Mouse (Mus musculus): ENCODE results near the gene Mxd1. TPM values are rescaled to one million over a fixed set of nuclear protein-coding genes. Genes with fewer than 3 reads are reported as not detected.

Mxd1 gene
- total and polyA plus RNA-seq, 2 experiments from 2014 or later: 3.6 to 5.0 TPM

GRCm38 (mm10) chr6:86646143-86646542, 22.8 kb downstream of the Mxd1 start:
- H3K9me3 ChIP-seq (replicated peaks; ENCODE audit: control insufficient read depth, low read length): no peaks in the 10 kb centered on the region
- no peaks in the 10 kb centered on the region for H3K27me3 ChIP-seq (ENCODE audit: control insufficient read depth, insufficient read depth, low read length)
- no peak for DNase-seq (ENCODE audit: low spot score)
- no peak overlapping the region for H3K27ac ChIP-seq (ENCODE audit: low read depth)
- H3K36me3 ChIP-seq (replicated peaks; ENCODE audit: control insufficient read depth, insufficient read depth, low read length): peaks cover 31% of the 10 kb centered on the region
- no peak overlapping the region for H3K9ac ChIP-seq (replicated peaks; ENCODE audit: low read depth, low read length)
- WGBS: 79% methylated on average over 7 of the region's 7 CpGs
- TF ChIP-seq EP300 (IDR thresholded peaks at IDR 0.05; ENCODE audit: low read depth): no peak
- no peak for ATAC-seq (ENCODE audit: insufficient read depth, low read depth)
- H3K4me2 ChIP-seq (ENCODE audit: low read depth, low read length): no peak overlapping the region
- no peak overlapping the region for H3K4me3 ChIP-seq (ENCODE audit: low read depth, low read length)
- H3K4me1 ChIP-seq (ENCODE audit: control insufficient read depth, insufficient read depth): no peaks in the 10 kb centered on the region

GRCm38 (mm10) chr6:86645551-86645950, 23.4 kb downstream of the Mxd1 start:
- H3K4me3 ChIP-seq (ENCODE audit: low read depth, low read length): no peak overlapping the region
- TF ChIP-seq EP300 (IDR thresholded peaks at IDR 0.05; ENCODE audit: low read depth) (no peak), CTCF (IDR thresholded peaks at IDR 0.05; ENCODE audit: low read depth) (no peak)
- no peaks in the 10 kb centered on the region for H3K4me1 ChIP-seq (ENCODE audit: control insufficient read depth, insufficient read depth)
- no peaks in the 10 kb centered on the region for H3K27me3 ChIP-seq (ENCODE audit: control insufficient read depth, insufficient read depth, low read length)
- no peak overlapping the region for H3K27ac ChIP-seq (ENCODE audit: low read depth)
- no peak for DNase-seq (ENCODE audit: low spot score)
- 52% methylated on average over 4 of the region's 4 CpGs for WGBS
- no peaks in the 10 kb centered on the region for H3K9me3 ChIP-seq (replicated peaks; ENCODE audit: control insufficient read depth, low read length)
- H3K9ac ChIP-seq (replicated peaks; ENCODE audit: low read depth, low read length): no peak overlapping the region
- no peak overlapping the region for H3K4me2 ChIP-seq (ENCODE audit: low read depth, low read length)
- peaks cover 25% of the 10 kb centered on the region for H3K36me3 ChIP-seq (replicated peaks; ENCODE audit: control insufficient read depth, insufficient read depth, low read length)
- no peak for ATAC-seq (ENCODE audit: insufficient read depth, low read depth)

- no peaks in the 10 kb centered on the region for H3K27me3 ChIP-seq (ENCODE audit: control insufficient read depth, insufficient read depth, low read length)
- no peak overlapping the region for H3K27ac ChIP-seq (ENCODE audit: low read depth)
- no peak for ATAC-seq (ENCODE audit: insufficient read depth, low read depth)
- no peak for DNase-seq (ENCODE audit: low spot score)
- no peaks in the 10 kb centered on the region for H3K4me1 ChIP-seq (ENCODE audit: control insufficient read depth, insufficient read depth)
- no peak overlapping the region for H3K4me2 ChIP-seq (ENCODE audit: low read depth, low read length)
- WGBS: 59% methylated on average over 3 of the region's 3 CpGs
- peaks cover 18% of the 10 kb centered on the region for H3K36me3 ChIP-seq (replicated peaks; ENCODE audit: control insufficient read depth, insufficient read depth, low read length)
- no peak for TF ChIP-seq EP300 (IDR thresholded peaks at IDR 0.05; ENCODE audit: low read depth)
- no peak for TF ChIP-seq CTCF (IDR thresholded peaks at IDR 0.05; ENCODE audit: low read depth)
- H3K9me3 ChIP-seq (replicated peaks; ENCODE audit: control insufficient read depth, low read length): no peaks in the 10 kb centered on the region
- H3K9ac ChIP-seq (replicated peaks; ENCODE audit: low read depth, low read length): no peak overlapping the region
- no peak overlapping the region for H3K4me3 ChIP-seq (ENCODE audit: low read depth, low read length)
These were observed 24.1 kb downstream of the Mxd1 start for GRCm38 (mm10) chr6:86644775-86645400.

- no peak overlapping the region for H3K27ac ChIP-seq (ENCODE audit: low read depth)
- 54% methylated on average over 8 of the region's 8 CpGs for WGBS
- H3K4me1 ChIP-seq (ENCODE audit: control insufficient read depth, insufficient read depth): no peaks in the 10 kb centered on the region
- H3K36me3 ChIP-seq (replicated peaks; ENCODE audit: control insufficient read depth, insufficient read depth, low read length): no peaks in the 10 kb centered on the region
- no peak overlapping the region for H3K9ac ChIP-seq (replicated peaks; ENCODE audit: low read depth, low read length)
- H3K4me2 ChIP-seq (ENCODE audit: low read depth, low read length): no peak overlapping the region
- H3K9me3 ChIP-seq (replicated peaks; ENCODE audit: control insufficient read depth, low read length): no peaks in the 10 kb centered on the region
- DNase-seq (ENCODE audit: low spot score) (no peak), ATAC-seq (ENCODE audit: insufficient read depth, low read depth) (no peak)
- no peaks in the 10 kb centered on the region for H3K27me3 ChIP-seq (ENCODE audit: control insufficient read depth, insufficient read depth, low read length)
- TF ChIP-seq CTCF (IDR thresholded peaks at IDR 0.05; ENCODE audit: low read depth) (no peak), EP300 (IDR thresholded peaks at IDR 0.05; ENCODE audit: low read depth) (no peak)
- H3K4me3 ChIP-seq (ENCODE audit: low read depth, low read length): no peak overlapping the region
These were observed 27.2 kb downstream of the Mxd1 start for GRCm38 (mm10) chr6:86641716-86642115.

- Histone ChIP-seq H3K9me3 (replicated peaks; ENCODE audit: control insufficient read depth, low read length) (no peaks in the 10 kb centered on the region), H3K4me3 (ENCODE audit: low read depth, low read length) (no peak overlapping the region), H3K27me3 (ENCODE audit: control insufficient read depth, insufficient read depth, low read length) (no peaks in the 10 kb centered on the region), H3K27ac (ENCODE audit: low read depth) (no peak overlapping the region), H3K4me2 (ENCODE audit: low read depth, low read length) (no peak overlapping the region), H3K9ac (replicated peaks; ENCODE audit: low read depth, low read length) (no peak overlapping the region), H3K4me1 (ENCODE audit: control insufficient read depth, insufficient read depth) (0 out of 2 replicates have a peak, but pooled peaks cover 3% of the 10 kb centered on the region), H3K36me3 (replicated peaks; ENCODE audit: control insufficient read depth, insufficient read depth, low read length) (no peaks in the 10 kb centered on the region)
- ATAC-seq (ENCODE audit: insufficient read depth, low read depth): no peak
- WGBS: 87% methylated on average over 8 of the region's 8 CpGs
- TF ChIP-seq EP300 (IDR thresholded peaks at IDR 0.05; ENCODE audit: low read depth) (no peak), CTCF (IDR thresholded peaks at IDR 0.05; ENCODE audit: low read depth) (no peak)
- no peak for DNase-seq (ENCODE audit: low spot score)
These were observed 28.2 kb downstream of the Mxd1 start for GRCm38 (mm10) chr6:86640776-86641175.

- Histone ChIP-seq H3K4me3 (ENCODE audit: low read depth, low read length) (no peak overlapping the region), H3K27me3 (ENCODE audit: control insufficient read depth, insufficient read depth, low read length) (no peaks in the 10 kb centered on the region), H3K27ac (ENCODE audit: low read depth) (no peak overlapping the region), H3K4me1 (ENCODE audit: control insufficient read depth, insufficient read depth) (0 out of 2 replicates have a peak, but pooled peaks cover 3% of the 10 kb centered on the region), H3K9ac (replicated peaks; ENCODE audit: low read depth, low read length) (no peak overlapping the region), H3K9me3 (replicated peaks; ENCODE audit: control insufficient read depth, low read length) (no peaks in the 10 kb centered on the region), H3K36me3 (replicated peaks; ENCODE audit: control insufficient read depth, insufficient read depth, low read length) (no peaks in the 10 kb centered on the region), H3K4me2 (ENCODE audit: low read depth, low read length) (no peak overlapping the region)
- WGBS: 76% methylated on average over 3 of the region's 3 CpGs
- TF ChIP-seq EP300 (IDR thresholded peaks at IDR 0.05; ENCODE audit: low read depth) (no peak), CTCF (IDR thresholded peaks at IDR 0.05; ENCODE audit: low read depth) (no peak)
- DNase-seq (ENCODE audit: low spot score) (no peak), ATAC-seq (ENCODE audit: insufficient read depth, low read depth) (no peak)
These were observed 28.8 kb downstream of the Mxd1 start for GRCm38 (mm10) chr6:86640161-86640560.
